Comparison of ENCODE assay signal across 8 mouse cellular contexts in the genomic region with DNA sequence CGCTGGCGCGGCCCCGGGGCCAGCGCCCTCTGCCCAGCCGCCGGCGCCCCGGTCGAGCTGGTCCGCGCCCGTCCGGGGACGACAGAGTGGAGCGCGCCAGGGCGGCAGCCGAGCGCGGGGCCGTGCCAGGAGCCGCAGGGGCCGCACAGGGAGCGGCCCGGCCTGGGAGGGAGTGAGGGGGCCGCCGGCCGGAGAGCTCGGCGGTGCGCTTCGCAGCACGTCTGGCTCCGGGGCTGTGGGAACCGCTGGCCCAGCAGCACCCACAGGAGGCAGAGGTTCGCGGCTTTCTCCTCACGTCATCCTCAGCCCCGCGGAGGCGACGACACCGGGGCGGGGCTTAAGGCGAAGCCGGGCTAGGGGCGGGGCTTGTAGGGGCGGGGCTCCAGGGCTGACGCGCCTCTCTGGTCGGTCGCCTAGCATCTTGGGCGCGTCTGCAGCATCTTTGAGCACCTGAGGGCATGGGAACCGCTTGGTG. TPM values are rescaled to one million over a fixed set of nuclear protein-coding genes. Genes with fewer than 3 reads are reported as not detected.
DNase-seq lines count a peak whose midpoint lies in the region; ATAC-seq lines count a peak whose summit lies in the region.

Gene Trpc1 (minus strand): TSS at position 339 of the 475 bp plus-strand sequence.

- DNase-seq in R1 (ENCODE audit: low read depth, low spot score), result peak; percentile 85
- DNase-seq in cerebellum, postnatal 10 days, result peak; percentile 94 to 95
- DNase-seq in frontal cortex, postnatal 10 days (ENCODE audit: low spot score in 2 of 2), result peak; percentile 56 to 80
- peak; percentile 82 to 83 for DNase-seq in layer of hippocampus, postnatal 36 days
- DNase-seq in lung, postnatal 25 days (ENCODE audit: low spot score), result peak; percentile 55
- peak; percentile 91 for DNase-seq in retina, postnatal 1 day
- peak; percentile 62 to 63 for DNase-seq in urinary bladder, adult 18-20 months (ENCODE audit: low spot score in 2 of 2)

- H3K4me2 ChIP-seq in hindbrain, embryonic 12.5 days (replicated peaks), result peak within 1 kb of the TSS; percentile 76

- WGBS in hindbrain, embryonic 12.5 days, result under 1% methylated on average over 56 of the region's 56 CpGs

- peak within 1 kb of the TSS; percentile 91 for H3K9ac ChIP-seq in hindbrain, embryonic 12.5 days

- H3K27ac ChIP-seq in hindbrain, embryonic 12.5 days, result peak within 1 kb of the TSS; percentile 60; the same call in 1 of the 2 replicates

- H3K4me1 ChIP-seq in hindbrain, embryonic 12.5 days, result no peaks in the 10 kb centered on the region

- H3K4me3 ChIP-seq in hindbrain, embryonic 12.5 days, result peak within 1 kb of the TSS; percentile 92

- ATAC-seq in hindbrain, embryonic 12.5 days (ENCODE audit: low FRiP score), result peak; percentile 99

- no peaks in the 10 kb centered on the region for H3K36me3 ChIP-seq in hindbrain, embryonic 12.5 days

- H3K9me3 ChIP-seq in hindbrain, embryonic 12.5 days (replicated peaks), result no peaks in the 10 kb centered on the region

- peaks cover 7% of the 10 kb centered on the region; the same call in 1 of the 2 replicates for H3K27me3 ChIP-seq in hindbrain, embryonic 12.5 days

RNA-seq across cellular contexts. Expression of gene Trpc1, which starts in this region (rescaled TPM):
- polyA plus RNA-seq in hindbrain, embryonic 12.5 days (2016; fragmentation: Nextera tagmentation; extraction: Ambion mirVana), result 5.5 and 5.9 TPM in 2 replicates
- total RNA-seq in layer of hippocampus, postnatal 36 days (2021), result 10 to 100 TPM; 43.7 to 52.3 TPM

Comparison
In these comparisons a context has a peak if more than half of its experiments do, and no peak if none do; other contexts are left out.
1. Peak in every context shown above with its lines: DNase-seq, ATAC-seq, H3K4me3 ChIP-seq and H3K27ac ChIP-seq.